Mouse (Mus musculus): ENCODE measurements at regions not wholly inside any gene's neighbourhood (a gene's known extent, or its start where the extent isn't known, plus 50 kb on each side); places are given as distances from the start of the nearest gene placed in this dataset.

DNA sequence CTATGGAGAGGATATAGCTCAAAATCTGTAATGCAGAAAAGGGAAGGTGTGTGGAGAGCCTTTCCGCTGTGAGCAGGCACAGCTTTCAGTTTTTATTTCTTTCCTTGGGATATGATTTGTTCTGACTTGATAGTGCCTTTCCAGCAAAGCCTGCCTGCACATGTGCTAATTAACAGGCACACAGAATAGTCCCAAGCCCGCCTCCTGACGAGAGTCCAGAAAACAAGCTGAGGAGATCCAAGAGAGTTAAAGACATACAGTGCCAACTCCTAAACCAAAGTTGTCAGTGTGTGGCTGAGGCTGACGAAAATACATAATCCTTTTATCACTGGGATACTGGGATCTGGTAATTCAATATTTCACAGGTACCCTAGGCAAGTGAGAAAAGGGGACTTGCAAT lies 224.8 kb upstream of the Gria1 start:
- no peaks in the 10 kb centered on the region for H3K36me3 ChIP-seq (replicated peaks; ENCODE audit: insufficient read depth, low read length)
- no peak for ATAC-seq
- no peak for DNase-seq
- H3K4me1 ChIP-seq (ENCODE audit: insufficient read depth) = no peaks in the 10 kb centered on the region
- no peak for TF ChIP-seq EP300 (IDR thresholded peaks at IDR 0.05; ENCODE audit: low read depth)
- no peak for TF ChIP-seq CTCF (IDR thresholded peaks at IDR 0.05; ENCODE audit: low read depth)
- 75% methylated on average over 4 of the region's 4 CpGs for WGBS (ENCODE audit: insufficient replicate concordance)
- H3K9me3 ChIP-seq (ENCODE audit: low read length) = peaks cover 3% of the 10 kb centered on the region; the same call in 1 of the 2 replicates
- H3K4me3 ChIP-seq (ENCODE audit: low read depth, low read length) = no peak overlapping the region
- no peak overlapping the region for H3K9ac ChIP-seq (replicated peaks)
- no peaks in the 10 kb centered on the region for H3K27me3 ChIP-seq (ENCODE audit: insufficient read depth, low read length)
- no peak overlapping the region for H3K4me2 ChIP-seq (ENCODE audit: low read depth, low read length)
- no peak overlapping the region for H3K27ac ChIP-seq (ENCODE audit: low read depth)

DNA sequence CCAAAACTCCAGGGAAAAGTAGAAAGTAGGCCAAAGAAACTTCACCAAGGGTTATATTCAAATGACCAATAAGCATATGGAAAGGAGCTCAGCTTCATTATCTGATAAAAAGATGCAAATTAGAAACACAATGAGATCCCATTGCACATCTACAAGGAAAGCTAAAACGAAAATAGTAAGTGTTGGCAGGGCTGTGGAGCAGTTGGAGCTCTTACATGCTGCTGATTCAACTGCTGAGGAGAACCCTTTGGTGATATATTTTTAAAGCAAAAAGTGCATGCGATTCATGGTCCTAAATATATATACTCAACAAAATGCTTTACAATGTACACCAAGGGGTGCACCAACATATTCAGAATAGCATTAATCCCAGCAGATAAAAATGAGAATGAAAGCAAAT lies 218.5 kb upstream of the Gria1 start:
- Histone ChIP-seq H3K27me3 (ENCODE audit: insufficient read depth, low read length) (no peaks in the 10 kb centered on the region), H3K4me1 (ENCODE audit: insufficient read depth) (no peaks in the 10 kb centered on the region), H3K36me3 (replicated peaks; ENCODE audit: insufficient read depth, low read length) (no peaks in the 10 kb centered on the region), H3K27ac (ENCODE audit: low read depth) (no peak overlapping the region), H3K9me3 (ENCODE audit: low read length) (no peaks in the 10 kb centered on the region), H3K9ac (replicated peaks) (no peak overlapping the region), H3K4me3 (ENCODE audit: low read depth, low read length) (no peak overlapping the region), H3K4me2 (ENCODE audit: low read depth, low read length) (no peak overlapping the region)
- ATAC-seq (no peak), DNase-seq (no peak)
- 64% methylated on average over 2 of the region's 2 CpGs for WGBS (ENCODE audit: insufficient replicate concordance)
- no peak for TF ChIP-seq CTCF (IDR thresholded peaks at IDR 0.05; ENCODE audit: low read depth)
- no peak for TF ChIP-seq EP300 (IDR thresholded peaks at IDR 0.05; ENCODE audit: low read depth)

DNA sequence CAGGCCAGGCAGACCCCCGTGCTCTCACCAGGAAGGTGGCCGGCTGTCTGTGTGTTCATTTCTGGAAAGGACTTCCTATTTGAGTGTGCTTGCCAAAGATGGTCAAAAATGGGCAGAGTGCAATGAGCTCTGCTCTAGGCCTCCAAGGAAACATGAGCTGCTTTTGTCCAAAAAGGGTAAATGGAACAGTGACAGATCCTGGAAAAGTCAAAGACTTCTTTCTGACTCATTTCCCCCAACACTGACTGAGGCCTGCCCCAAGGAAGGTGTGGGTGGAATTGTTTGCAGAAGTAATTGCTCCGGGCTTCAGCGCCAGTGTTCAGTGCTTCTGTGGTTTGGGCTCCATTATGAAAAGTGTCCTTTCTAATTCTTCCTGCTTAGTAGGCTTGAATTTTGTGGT lies 203.9 kb upstream of the Gria1 start:
- no peak overlapping the region for H3K4me2 ChIP-seq (ENCODE audit: low read depth, low read length)
- H3K9me3 ChIP-seq (ENCODE audit: low read length) = no peaks in the 10 kb centered on the region
- H3K4me1 ChIP-seq (ENCODE audit: insufficient read depth) = no peaks in the 10 kb centered on the region
- no peak overlapping the region for H3K27ac ChIP-seq (ENCODE audit: low read depth)
- TF ChIP-seq EP300 (IDR thresholded peaks at IDR 0.05; ENCODE audit: low read depth) (no peak), CTCF (IDR thresholded peaks at IDR 0.05; ENCODE audit: low read depth) (no peak)
- DNase-seq (no peak), ATAC-seq (no peak)
- 73% methylated on average over 4 of the region's 4 CpGs for WGBS (ENCODE audit: insufficient replicate concordance)
- H3K27me3 ChIP-seq (ENCODE audit: insufficient read depth, low read length) = no peaks in the 10 kb centered on the region
- H3K9ac ChIP-seq (replicated peaks) = no peak overlapping the region
- no peak overlapping the region for H3K4me3 ChIP-seq (ENCODE audit: low read depth, low read length)
- no peaks in the 10 kb centered on the region for H3K36me3 ChIP-seq (replicated peaks; ENCODE audit: insufficient read depth, low read length)

DNA sequence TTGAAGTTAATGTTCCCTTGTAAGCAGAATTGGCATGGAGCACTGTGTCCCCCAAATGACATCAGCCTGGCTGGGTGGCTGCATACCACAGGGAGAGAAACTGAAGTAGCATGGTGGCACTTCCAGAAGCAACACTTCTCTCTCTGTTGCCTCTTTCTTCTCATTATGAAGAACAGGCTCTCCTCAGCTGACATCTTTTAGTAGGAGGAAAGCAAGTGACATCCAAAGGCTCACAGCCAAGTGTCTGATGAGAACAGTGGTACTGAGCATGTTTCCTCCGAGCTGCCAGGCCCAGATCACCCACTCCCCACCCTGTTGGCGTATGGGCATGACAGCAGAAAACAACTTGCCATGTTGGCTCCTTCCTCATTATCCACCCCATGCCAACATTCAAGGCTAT lies 201.0 kb upstream of the Gria1 start:
- Histone ChIP-seq H3K9me3 (ENCODE audit: low read length) (no peaks in the 10 kb centered on the region), H3K36me3 (replicated peaks; ENCODE audit: insufficient read depth, low read length) (no peaks in the 10 kb centered on the region), H3K4me1 (ENCODE audit: insufficient read depth) (no peaks in the 10 kb centered on the region), H3K27ac (ENCODE audit: low read depth) (no peak overlapping the region), H3K27me3 (ENCODE audit: insufficient read depth, low read length) (no peaks in the 10 kb centered on the region), H3K4me2 (ENCODE audit: low read depth, low read length) (no peak overlapping the region), H3K4me3 (ENCODE audit: low read depth, low read length) (no peak overlapping the region), H3K9ac (replicated peaks) (no peak overlapping the region)
- ATAC-seq (no peak), DNase-seq (no peak)
- 65% methylated on average over 2 of the region's 2 CpGs for WGBS (ENCODE audit: insufficient replicate concordance)
- no peak for TF ChIP-seq CTCF (IDR thresholded peaks at IDR 0.05; ENCODE audit: low read depth)
- TF ChIP-seq EP300 (IDR thresholded peaks at IDR 0.05; ENCODE audit: low read depth) = no peak

DNA sequence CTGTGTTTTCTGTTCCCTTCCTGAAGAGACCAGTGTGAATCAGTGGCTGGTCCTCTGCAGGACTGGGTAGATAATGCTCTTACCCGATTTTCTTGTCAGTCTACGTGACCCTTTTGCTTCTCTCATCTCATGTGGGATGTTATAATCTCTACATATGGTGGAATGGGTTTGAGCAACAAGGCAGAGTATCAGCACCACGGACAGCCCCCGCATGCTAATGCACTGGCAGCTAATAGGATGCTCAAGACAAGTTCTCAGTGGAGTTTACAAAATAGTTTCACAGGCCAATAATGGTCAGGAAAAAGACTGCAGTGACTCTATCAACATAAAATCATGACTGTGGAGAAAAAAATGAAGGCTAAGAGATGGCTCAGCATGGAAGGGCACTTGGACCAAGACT lies 199.1 kb upstream of the Gria1 start:
- H3K27me3 ChIP-seq (ENCODE audit: insufficient read depth, low read length) = no peaks in the 10 kb centered on the region
- ATAC-seq = no peak
- no peaks in the 10 kb centered on the region for H3K4me1 ChIP-seq (ENCODE audit: insufficient read depth)
- no peaks in the 10 kb centered on the region for H3K9me3 ChIP-seq (ENCODE audit: low read length)
- DNase-seq = no peak
- whole genome bisulfite sequencing (ENCODE audit: insufficient replicate concordance) = 40% methylated on average over 4 of the region's 4 CpGs
- H3K9ac ChIP-seq (replicated peaks) = no peak overlapping the region
- H3K27ac ChIP-seq (ENCODE audit: low read depth) = no peak overlapping the region
- TF ChIP-seq CTCF (IDR thresholded peaks at IDR 0.05; ENCODE audit: low read depth) (no peak), EP300 (IDR thresholded peaks at IDR 0.05; ENCODE audit: low read depth) (no peak)
- H3K36me3 ChIP-seq (replicated peaks; ENCODE audit: insufficient read depth, low read length) = no peaks in the 10 kb centered on the region
- H3K4me2 ChIP-seq (ENCODE audit: low read depth, low read length) = no peak overlapping the region
- no peak overlapping the region for H3K4me3 ChIP-seq (ENCODE audit: low read depth, low read length)

DNA sequence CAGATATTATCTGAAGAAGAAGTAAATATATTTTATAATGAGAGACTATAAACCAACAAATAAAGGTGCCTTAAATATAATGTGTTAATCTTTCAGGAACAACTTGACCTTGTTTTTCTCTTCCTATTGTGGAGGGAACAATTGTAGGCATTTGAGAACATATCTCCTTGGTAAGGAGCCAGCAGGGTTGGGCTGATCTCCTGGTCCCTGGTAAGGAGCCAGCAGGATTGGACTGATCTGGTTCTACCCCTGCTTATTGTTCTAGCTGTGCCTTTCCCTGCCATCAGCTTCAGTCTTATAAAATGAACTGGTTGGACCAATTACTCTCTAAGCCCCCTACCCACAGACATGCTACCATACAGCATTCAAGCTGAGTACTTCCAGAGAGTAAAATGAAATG lies 187.7 kb upstream of the Gria1 start:
- no peak overlapping the region for H3K27ac ChIP-seq (ENCODE audit: low read depth)
- no peak overlapping the region for H3K4me3 ChIP-seq (ENCODE audit: low read depth, low read length)
- no peaks in the 10 kb centered on the region for H3K9me3 ChIP-seq (ENCODE audit: low read length)
- DNase-seq = no peak
- no peak overlapping the region for H3K4me2 ChIP-seq (ENCODE audit: low read depth, low read length)
- no peak for ATAC-seq
- TF ChIP-seq EP300 (IDR thresholded peaks at IDR 0.05; ENCODE audit: low read depth) = no peak
- no peak for TF ChIP-seq CTCF (IDR thresholded peaks at IDR 0.05; ENCODE audit: low read depth)
- no peak overlapping the region for H3K9ac ChIP-seq (replicated peaks)
- H3K4me1 ChIP-seq (ENCODE audit: insufficient read depth) = no peaks in the 10 kb centered on the region
- H3K36me3 ChIP-seq (replicated peaks; ENCODE audit: insufficient read depth, low read length) = no peaks in the 10 kb centered on the region
- H3K27me3 ChIP-seq (ENCODE audit: insufficient read depth, low read length) = no peaks in the 10 kb centered on the region

DNA sequence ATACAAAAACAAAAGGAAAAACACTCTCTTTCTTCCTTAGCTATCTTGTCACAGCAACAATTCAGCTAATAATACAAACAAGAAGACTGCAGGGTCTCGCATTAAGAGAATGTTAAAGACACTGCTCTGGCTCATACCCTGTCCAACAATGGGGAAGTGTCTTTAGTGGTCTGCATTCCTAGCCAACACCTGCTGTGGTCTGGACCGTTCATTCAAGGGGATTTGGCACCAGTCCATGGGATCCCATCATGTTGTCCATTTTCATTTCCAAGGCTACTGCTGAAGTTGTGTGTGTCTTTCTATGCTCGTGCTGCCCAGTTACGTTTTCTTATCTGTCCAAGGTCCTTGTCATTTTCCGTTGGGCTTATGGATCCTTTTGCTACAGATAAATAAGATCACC lies 183.7 kb upstream of the Gria1 start:
- TF ChIP-seq EP300 (IDR thresholded peaks at IDR 0.05; ENCODE audit: low read depth) = no peak
- no peak for TF ChIP-seq CTCF (IDR thresholded peaks at IDR 0.05; ENCODE audit: low read depth)
- WGBS (ENCODE audit: insufficient replicate concordance) = 74% methylated on average over 5 of the region's 5 CpGs

More for the DNA sequence above, 183.7 kb upstream of the Gria1 start:
- H3K4me1 ChIP-seq (ENCODE audit: insufficient read depth) = no peaks in the 10 kb centered on the region
- DNase-seq = no peak
- H3K9ac ChIP-seq (replicated peaks) = no peak overlapping the region
- H3K4me3 ChIP-seq (ENCODE audit: low read depth, low read length) = no peak overlapping the region
- H3K9me3 ChIP-seq (ENCODE audit: low read length) = no peaks in the 10 kb centered on the region
- H3K4me2 ChIP-seq (ENCODE audit: low read depth, low read length) = no peak overlapping the region
- H3K36me3 ChIP-seq (replicated peaks; ENCODE audit: insufficient read depth, low read length) = no peaks in the 10 kb centered on the region
- no peak for ATAC-seq
- no peak overlapping the region for H3K27ac ChIP-seq (ENCODE audit: low read depth)
- H3K27me3 ChIP-seq (ENCODE audit: insufficient read depth, low read length) = no peaks in the 10 kb centered on the region
